ENCODE assay signal across 20 mouse cellular contexts in genomic region chr16:74785365-74786119, GRCm38 (mm10).
DNase-seq lines count a peak whose midpoint lies in the region; ATAC-seq and TF ChIP-seq lines count a peak whose summit lies in the region.
"Had no signal": no experiment of that assay in that cellular context is flagged by ENCODE, and none has a peak within 500 bp of the region (broad histone marks: within the 10 kb centered on the region; RNA-seq: fewer than 3 reads in every experiment).

No protein-coding gene starts in this region.

- H3K4me2 ChIP-seq in forebrain, embryonic 11.5 days (ENCODE audit: low read depth, low read length, severe bottlenecking) = no peak overlapping the region
- H3K4me2 ChIP-seq in forebrain, postnatal 0 days (ENCODE audit: low read depth) = no peak overlapping the region
- no peak overlapping the region for H3K4me2 ChIP-seq in midbrain, embryonic 11.5 days
- no peak overlapping the region for H3K4me2 ChIP-seq in midbrain, embryonic 14.5 days (ENCODE audit: low read length)
- H3K4me2 ChIP-seq: embryonic facial prominence, embryonic 15.5 days; heart, embryonic 13.5 days; hindbrain, embryonic 15.5 days had no signal

- H3K9ac ChIP-seq in forebrain, embryonic 11.5 days (ENCODE audit: low read length) = no peak overlapping the region
- H3K9ac ChIP-seq in forebrain, postnatal 0 days = no peak overlapping the region
- no peak overlapping the region for H3K9ac ChIP-seq in midbrain, embryonic 11.5 days (ENCODE audit: low read length)
- H3K9ac ChIP-seq in midbrain, embryonic 14.5 days (replicated peaks; ENCODE audit: low read length) = no peak overlapping the region
- H3K9ac ChIP-seq: embryonic facial prominence, embryonic 15.5 days; heart, embryonic 13.5 days; hindbrain, embryonic 15.5 days had no signal

- H3K27me3 ChIP-seq in forebrain, embryonic 11.5 days (ENCODE audit: control insufficient read depth, insufficient read depth, low read length) = no peaks in the 10 kb centered on the region
- H3K27me3 ChIP-seq in forebrain, postnatal 0 days (ENCODE audit: insufficient read depth, low read length) = no peaks in the 10 kb centered on the region
- H3K27me3 ChIP-seq in midbrain, embryonic 11.5 days (ENCODE audit: control insufficient read depth, insufficient read depth, low read length) = no peaks in the 10 kb centered on the region
- H3K27me3 ChIP-seq in midbrain, embryonic 14.5 days (ENCODE audit: control insufficient read depth, insufficient read depth, low read length) = no peaks in the 10 kb centered on the region
- no peaks in the 10 kb centered on the region for H3K27me3 ChIP-seq in thymus, adult 2 months (ENCODE audit: control insufficient read depth, insufficient read depth, low read length)
- H3K27me3 ChIP-seq: embryonic facial prominence, embryonic 15.5 days; heart, embryonic 13.5 days; hindbrain, embryonic 15.5 days had no signal

- H3K27ac ChIP-seq in forebrain, embryonic 11.5 days (ENCODE audit: low read depth, low read length) = no peak overlapping the region
- H3K27ac ChIP-seq in forebrain, postnatal 0 days (ENCODE audit: low read depth, low read length) = no peak overlapping the region
- H3K27ac ChIP-seq in midbrain, embryonic 11.5 days (ENCODE audit: low read depth, low read length) = no peak overlapping the region
- no peak overlapping the region for H3K27ac ChIP-seq in midbrain, embryonic 14.5 days (replicated peaks; ENCODE audit: low read depth, low read length)
- H3K27ac ChIP-seq in thymus, adult 2 months (ENCODE audit: control insufficient read depth, insufficient read depth, low read length) = no peak overlapping the region
- H3K27ac ChIP-seq: embryonic facial prominence, embryonic 15.5 days; heart, embryonic 13.5 days; hindbrain, embryonic 15.5 days had no signal

- TF ChIP-seq POLR2A in brain, embryonic 14.5 days (IDR thresholded peaks at IDR 0.05; ENCODE audit: borderline replicate concordance, extremely low read depth, insufficient read depth, insufficient read length, poor library complexity, severe bottlenecking) = no peak
- no peak for TF ChIP-seq POLR2A in thymus, adult 2 months (IDR thresholded peaks at IDR 0.05; ENCODE audit: control insufficient read depth, extremely low read depth, insufficient read depth, low read length, poor library complexity)

- 54% methylated on average over 9 of the region's 9 CpGs for WGBS in forebrain, embryonic 11.5 days
- WGBS in forebrain, postnatal 0 days = 33% methylated on average over 9 of the region's 9 CpGs
- 89% methylated on average over 9 of the region's 9 CpGs for WGBS in midbrain, embryonic 11.5 days
- 82% methylated on average over 9 of the region's 9 CpGs for WGBS in midbrain, embryonic 14.5 days
- 96% methylated on average over 9 of the region's 9 CpGs for WGBS in thymus, adult 2 months

- peak; percentile 83 for ATAC-seq in forebrain, embryonic 11.5 days (replicated peaks; ENCODE audit: low FRiP score)
- no peak for ATAC-seq in forebrain, postnatal 0 days
- ATAC-seq in midbrain, embryonic 11.5 days (ENCODE audit: low FRiP score) = no peak
- ATAC-seq in midbrain, embryonic 14.5 days (ENCODE audit: low FRiP score, low TSS enrichment) = no peak
- ATAC-seq: intestine, embryonic 16.5 days had no signal

- H3K36me3 ChIP-seq in forebrain, embryonic 11.5 days (ENCODE audit: control insufficient read depth, insufficient read depth, low read length) = no peaks in the 10 kb centered on the region
- H3K36me3 ChIP-seq in forebrain, postnatal 0 days (ENCODE audit: insufficient read depth) = no peaks in the 10 kb centered on the region
- no peaks in the 10 kb centered on the region for H3K36me3 ChIP-seq in midbrain, embryonic 11.5 days (ENCODE audit: control insufficient read depth, insufficient read depth, low read length)
- H3K36me3 ChIP-seq in midbrain, embryonic 14.5 days (ENCODE audit: control insufficient read depth, insufficient read depth, low read length) = no peaks in the 10 kb centered on the region
- H3K36me3 ChIP-seq in thymus, adult 2 months (ENCODE audit: control insufficient read depth, insufficient read depth, low read length) = no peaks in the 10 kb centered on the region
- H3K36me3 ChIP-seq: embryonic facial prominence, embryonic 15.5 days; heart, embryonic 13.5 days; hindbrain, embryonic 15.5 days had no signal

- no peaks in the 10 kb centered on the region for H3K4me1 ChIP-seq in forebrain, embryonic 11.5 days (replicated peaks; ENCODE audit: control insufficient read depth, insufficient read depth, low read length)
- H3K4me1 ChIP-seq in forebrain, postnatal 0 days (ENCODE audit: insufficient read depth) = no peaks in the 10 kb centered on the region
- H3K4me1 ChIP-seq in midbrain, embryonic 11.5 days (ENCODE audit: control insufficient read depth, insufficient read depth, low read length) = no peaks in the 10 kb centered on the region
- H3K4me1 ChIP-seq in midbrain, embryonic 14.5 days (ENCODE audit: control insufficient read depth, insufficient read depth, low read length) = no peaks in the 10 kb centered on the region
- no peaks in the 10 kb centered on the region for H3K4me1 ChIP-seq in thymus, adult 2 months (replicated peaks; ENCODE audit: control insufficient read depth, insufficient read depth, low read length)
- H3K4me1 ChIP-seq: embryonic facial prominence, embryonic 15.5 days; heart, embryonic 13.5 days; hindbrain, embryonic 15.5 days had no signal

- H3K9me3 ChIP-seq in forebrain, embryonic 11.5 days (ENCODE audit: control insufficient read depth, low read length) = no peaks in the 10 kb centered on the region
- H3K9me3 ChIP-seq in forebrain, postnatal 0 days (ENCODE audit: low read length) = no peaks in the 10 kb centered on the region
- no peaks in the 10 kb centered on the region for H3K9me3 ChIP-seq in midbrain, embryonic 11.5 days (ENCODE audit: control insufficient read depth, low read length)
- no peaks in the 10 kb centered on the region for H3K9me3 ChIP-seq in midbrain, embryonic 14.5 days (ENCODE audit: control insufficient read depth, low read length)
- H3K9me3 ChIP-seq: embryonic facial prominence, embryonic 15.5 days; heart, embryonic 13.5 days; hindbrain, embryonic 15.5 days had no signal

- no peak for DNase-seq in forebrain, embryonic 11.5 days (ENCODE audit: low spot score)
- no peak for DNase-seq in forebrain, postnatal 0 days
- DNase-seq in midbrain, embryonic 11.5 days (ENCODE audit: low spot score, missing footprints) = peak; percentile 33
- DNase-seq in midbrain, embryonic 14.5 days = no peak
- DNase-seq in brain, embryonic 14.5 days (ENCODE audit: low read depth) = peak; percentile 66
- DNase-seq in mesoderm, embryonic 11.5 days (ENCODE audit: low read depth, low spot score) = peak; percentile 10
- DNase-seq in thymus, adult 2 months = no peak
- no peak for DNase-seq in layer of hippocampus, postnatal 10 days (ENCODE audit: low spot score in 2 of 2)
- DNase-seq: adrenal gland, postnatal 10 days; cerebellum, adult 18-20 months; cerebellum, adult 9-11 months; cerebellum, postnatal 36 days; gastrocnemius, postnatal 36 days; heart, adult 11 months; heart, postnatal 36 days had no signal

- no peak overlapping the region for H3K4me3 ChIP-seq in forebrain, embryonic 11.5 days (ENCODE audit: low read depth, low read length)
- no peak overlapping the region for H3K4me3 ChIP-seq in forebrain, postnatal 0 days (ENCODE audit: low read depth, low read length)
- H3K4me3 ChIP-seq in midbrain, embryonic 11.5 days (ENCODE audit: low read depth, low read length) = no peak overlapping the region
- H3K4me3 ChIP-seq in midbrain, embryonic 14.5 days (replicated peaks; ENCODE audit: low read depth, low read length) = no peak overlapping the region
- no peak overlapping the region for H3K4me3 ChIP-seq in thymus, adult 2 months (ENCODE audit: control insufficient read depth, insufficient read depth, low read length)
- H3K4me3 ChIP-seq: embryonic facial prominence, embryonic 15.5 days; erythroblast, embryonic 14.5 days; heart, embryonic 13.5 days; hindbrain, embryonic 15.5 days had no signal

- no peak for TF ChIP-seq CTCF in forebrain, postnatal 0 days (IDR thresholded peaks at IDR 0.05; ENCODE audit: low read depth)
- TF ChIP-seq CTCF in brain, embryonic 14.5 days (IDR thresholded peaks at IDR 0.05; ENCODE audit: borderline replicate concordance, extremely low read depth, insufficient read depth, insufficient read length) = no peak
- TF ChIP-seq CTCF in thymus, adult 2 months (IDR thresholded peaks at IDR 0.05; ENCODE audit: borderline replicate concordance, control insufficient read depth, extremely low read depth, insufficient read depth, low read length, poor library complexity) = no peak

Comparison
In these comparisons a context has a peak if more than half of its experiments do, and no peak if none do; other contexts are left out.
1. DNase-seq: peak in midbrain, embryonic 11.5 days (single experiment), brain, embryonic 14.5 days (single experiment) and mesoderm, embryonic 11.5 days (single experiment); none in forebrain, embryonic 11.5 days (single experiment), forebrain, postnatal 0 days (single experiment), midbrain, embryonic 14.5 days (single experiment), thymus, adult 2 months (single experiment) and layer of hippocampus, postnatal 10 days (0 of 2).